In the genomic region with DNA sequence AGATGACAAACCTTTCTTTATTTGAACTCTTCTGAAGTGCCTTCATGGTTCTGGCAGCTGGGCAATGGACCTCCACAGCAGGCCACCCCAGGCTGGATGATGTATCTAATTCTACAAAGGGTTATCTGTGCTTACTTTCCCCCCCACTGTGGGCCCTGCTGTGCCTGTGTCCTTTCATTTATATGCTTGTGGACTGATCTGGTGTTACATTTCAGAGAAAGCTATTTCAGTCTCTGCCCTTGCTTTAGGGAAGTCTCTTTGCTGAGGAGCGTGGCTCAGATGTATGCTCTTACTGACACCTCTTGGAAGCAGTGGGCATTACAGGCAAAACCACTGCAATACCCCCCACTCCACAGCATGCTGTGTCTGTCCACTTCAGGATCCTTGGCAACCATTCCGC, we compare ENCODE assay signal across 9 mouse cellular contexts. TPM values are rescaled to one million over a fixed set of nuclear protein-coding genes. Genes with fewer than 3 reads are reported as not detected.
DNase-seq lines count a peak whose midpoint lies in the region; ATAC-seq and TF ChIP-seq lines count a peak whose summit lies in the region.
"Had no signal": no experiment of that assay in that cellular context is flagged by ENCODE, and none has a peak within 500 bp of the region (broad histone marks: within the 10 kb centered on the region; RNA-seq: fewer than 3 reads in every experiment).

No protein-coding gene starts in this region.

- no peaks in the 10 kb centered on the region for H3K27me3 ChIP-seq in forebrain, embryonic 10.5 days (ENCODE audit: poor library complexity, severe bottlenecking)
- no peaks in the 10 kb centered on the region for H3K27me3 ChIP-seq in forebrain, embryonic 15.5 days
- H3K27me3 ChIP-seq in CH12.LX (replicated peaks) = no peaks in the 10 kb centered on the region
- no peaks in the 10 kb centered on the region for H3K27me3 ChIP-seq in heart, embryonic 15.5 days

- TF ChIP-seq EP300 in CH12.LX (IDR thresholded peaks at IDR 0.05; ENCODE audit: low read length) = no peak

- in situ Hi-C loops in CH12.LX (cut with MboI; ENCODE audit: low pct_ligation_motif_present, low pct_unique_long_range_greater_than_20kb, low sequenced_read_pairs) = loop anchor here (25.0 kb wide), 1 partner anchor 658 kb away; a partner anchor contains a TSS

- H3K79me2 ChIP-seq in CH12.LX (replicated peaks; ENCODE audit: control insufficient read depth, extremely low read depth, insufficient read depth, poor library complexity, severe bottlenecking) = no peaks in the 10 kb centered on the region

- TF ChIP-seq RAD21 in CH12.LX (IDR thresholded peaks at IDR 0.05; ENCODE audit: low read depth, low read length) = peak; percentile 92

- TF ChIP-seq CTCF in CH12.LX (conservative IDR thresholded peaks at IDR 0.05 in 1 of 2, IDR thresholded peaks at IDR 0.05 in 1 of 2; ENCODE audit: low read depth in 2 of 2, low read length in 2 of 2) = peak; percentile 71 to 84

- H3K9ac ChIP-seq in forebrain, embryonic 15.5 days (replicated peaks) = no peak overlapping the region
- no peak overlapping the region for H3K9ac ChIP-seq in CH12.LX (ENCODE audit: insufficient read depth, low read depth)
- no peak overlapping the region for H3K9ac ChIP-seq in heart, embryonic 15.5 days

- intact Hi-C loops in left cerebral cortex, postnatal 4 days (cut with DNase I) = no loop called here

- dilution Hi-C loops in CH12.LX (cut with MboI; ENCODE audit: extremely low pct_ligation_motif_present, extremely low pct_unique_long_range_greater_than_20kb, low sequenced_read_pairs) = no loop called here

- no peak overlapping the region for H3K4me2 ChIP-seq in forebrain, embryonic 15.5 days (replicated peaks)
- no peak overlapping the region for H3K4me2 ChIP-seq in CH12.LX (ENCODE audit: insufficient read depth, low read depth, poor library complexity, severe bottlenecking)
- H3K4me2 ChIP-seq in heart, embryonic 15.5 days = no peak overlapping the region

- no peak for ATAC-seq in forebrain, embryonic 15.5 days (replicated peaks)
- 0 out of 2 replicates have a peak, but pooled peaks have one; percentile 60 for ATAC-seq in heart, embryonic 15.5 days (replicated peaks; ENCODE audit: insufficient number of reproducible peaks, insufficient read depth, low FRiP score, low read depth)
- ATAC-seq in monocyte, adult 5-6 weeks (replicated peaks; ENCODE audit: insufficient number of reproducible peaks, low FRiP score, low TSS enrichment, poor library complexity, severe bottlenecking) = peak; percentile 86

- DNase-seq in forebrain, embryonic 10.5 days (ENCODE audit: extremely low spot score, low spot score) = peak; percentile 19
- DNase-seq in CH12.LX (ENCODE audit: extremely low read depth) = peak; percentile 66
- peak; percentile 50 for DNase-seq in embryo, embryonic 11 days
- DNase-seq in left cerebral cortex, postnatal 4 days = peak; percentile 18
- DNase-seq in urinary bladder, adult 2 months (ENCODE audit: low spot score) = no peak

- 33% methylated on average over 2 of the region's 2 CpGs for WGBS in forebrain, embryonic 10.5 days
- 40% methylated on average over 2 of the region's 2 CpGs for WGBS in forebrain, embryonic 15.5 days
- 20% methylated on average over 2 of the region's 2 CpGs for WGBS in heart, embryonic 15.5 days

- no peaks in the 10 kb centered on the region for H3K36me3 ChIP-seq in forebrain, embryonic 10.5 days (replicated peaks)
- H3K36me3 ChIP-seq in forebrain, embryonic 15.5 days = no peaks in the 10 kb centered on the region
- no peaks in the 10 kb centered on the region for H3K36me3 ChIP-seq in CH12.LX (replicated peaks in 1 of 2; ENCODE audit: control insufficient read depth in 1 of 2, insufficient read depth in 1 of 2, low read length in 1 of 2)
- no peaks in the 10 kb centered on the region for H3K36me3 ChIP-seq in heart, embryonic 15.5 days

- H3K27ac ChIP-seq in forebrain, embryonic 10.5 days = no peak overlapping the region
- H3K27ac ChIP-seq in forebrain, embryonic 15.5 days (replicated peaks) = no peak overlapping the region
- H3K27ac ChIP-seq in CH12.LX (ENCODE audit: insufficient read depth, low read depth) = no peak overlapping the region
- H3K27ac ChIP-seq in heart, embryonic 15.5 days = peak overlapping the region; percentile 66
- H3K27ac ChIP-seq: macrophage had no signal

- no peaks in the 10 kb centered on the region for H3K4me1 ChIP-seq in forebrain, embryonic 10.5 days
- H3K4me1 ChIP-seq in forebrain, embryonic 15.5 days = peaks cover 7% of the 10 kb centered on the region
- H3K4me1 ChIP-seq in CH12.LX (ENCODE audit: control insufficient read depth in 1 of 2, insufficient read depth in 2 of 2) = peaks cover 0 to 8% of the 10 kb centered on the region in 2 experiments; a peak in 1 of 4 replicates
- no peaks in the 10 kb centered on the region for H3K4me1 ChIP-seq in heart, embryonic 15.5 days (replicated peaks)

- no peak overlapping the region for H3K4me3 ChIP-seq in forebrain, embryonic 10.5 days
- H3K4me3 ChIP-seq in forebrain, embryonic 15.5 days = no peak overlapping the region
- no peak overlapping the region for H3K4me3 ChIP-seq in CH12.LX (replicated peaks in 1 of 3; ENCODE audit: low read depth in 2 of 3, low read length in 2 of 3, poor library complexity in 1 of 3)
- H3K4me3 ChIP-seq in heart, embryonic 15.5 days = no peak overlapping the region

- TF ChIP-seq POLR2A in CH12.LX (IDR thresholded peaks at IDR 0.05; ENCODE audit: low read depth, low read length) = no peak

- H3K9me3 ChIP-seq in forebrain, embryonic 10.5 days = 0 out of 2 replicates have a peak, but pooled peaks cover 2% of the 10 kb centered on the region
- no peaks in the 10 kb centered on the region for H3K9me3 ChIP-seq in forebrain, embryonic 15.5 days
- peaks cover 2% of the 10 kb centered on the region for H3K9me3 ChIP-seq in CH12.LX (replicated peaks; ENCODE audit: low read length)
- no peaks in the 10 kb centered on the region for H3K9me3 ChIP-seq in heart, embryonic 15.5 days (replicated peaks)

TF ChIP-seq in CH12.LX, 34 proteins besides CTCF, POLR2A, EP300 and RAD21:
- TF ChIP-seq RCOR1 (conservative IDR thresholded peaks at IDR 0.05; ENCODE audit: low read depth, low read length) = no peak
- TF ChIP-seq E2F4 (IDR thresholded peaks at IDR 0.05; ENCODE audit: insufficient replicate concordance, low read depth, low read length) = no peak
- 0 out of 2 replicates have a peak, but pooled peaks have one; percentile 32 for TF ChIP-seq MYC (IDR thresholded peaks at IDR 0.05; ENCODE audit: low read depth, low read length)
- peak; percentile 24; the same call in 1 of the 2 replicates for TF ChIP-seq IRF4 (IDR thresholded peaks at IDR 0.05; ENCODE audit: low read depth, low read length)
- no peak for TF ChIP-seq SIN3A (IDR thresholded peaks at IDR 0.05; ENCODE audit: low read length)
- TF ChIP-seq MEF2A (IDR thresholded peaks at IDR 0.05; ENCODE audit: borderline replicate concordance, low read depth, low read length) = 0 out of 2 replicates have a peak, but pooled peaks have one; percentile 60
- peak; percentile 41 for TF ChIP-seq ZC3H11A (IDR thresholded peaks at IDR 0.05; ENCODE audit: low read depth, low read length)
- TF ChIP-seq SMC3 (IDR thresholded peaks at IDR 0.05; ENCODE audit: low read depth, low read length) = peak; percentile 75

RNA-seq across cellular contexts. Expression of a gene that starts 44.9 kb away (rescaled TPM):
- 354 and 371 TPM in 2 replicates for polyA plus RNA-seq in forebrain, embryonic 10.5 days (2016; fragmentation: Nextera tagmentation; extraction: Ambion mirVana)
- polyA plus RNA-seq in forebrain, embryonic 15.5 days (2015; fragmentation: Nextera tagmentation; extraction: Ambion mirVana) = 149 and 159 TPM in 2 replicates
- total RNA-seq in CH12.LX (2012; rRNA removed) = 55.8 and 76.9 TPM in 2 replicates
- total RNA-seq in CH12.LX (2014; rRNA removed) = 110 and 112 TPM in 2 replicates
- 67.1 and 76.4 TPM in 2 replicates for polyA plus RNA-seq in CH12.LX (2012; ENCODE audit: insufficient read length, low read depth)
- 160 and 165 TPM in 2 replicates for polyA plus RNA-seq in heart, embryonic 15.5 days (2015; fragmentation: Nextera tagmentation; extraction: Ambion mirVana)
- 100 to 1,000 TPM in 1 of 2 experiments, 10 to 100 TPM in 1; 87.8 to 103 TPM for total RNA-seq in left cerebral cortex, postnatal 4 days (2021)
- total RNA-seq in monocyte, adult 5-6 weeks (2017) = 44.2 to 65.5 TPM (median 46.9 TPM) in 3 replicates
- polyA plus RNA-seq in urinary bladder, adult 2 months (2012; rRNA removed) = 61.6 and 65.9 TPM in 2 replicates

RNA-seq across cellular contexts. Expression of a gene that starts 45.1 kb away (rescaled TPM):
- polyA plus RNA-seq in forebrain, embryonic 10.5 days (2016; fragmentation: Nextera tagmentation; extraction: Ambion mirVana) = 23.6 and 26.4 TPM in 2 replicates
- polyA plus RNA-seq in forebrain, embryonic 15.5 days (2015; fragmentation: Nextera tagmentation; extraction: Ambion mirVana) = 21.7 and 22.6 TPM in 2 replicates
- 4.6 and 4.9 TPM in 2 replicates for total RNA-seq in CH12.LX (2012; rRNA removed)
- total RNA-seq in CH12.LX (2014; rRNA removed) = 5.4 and 5.7 TPM in 2 replicates
- polyA plus RNA-seq in CH12.LX (2012; ENCODE audit: insufficient read length, low read depth) = 5.6 and 6.0 TPM in 2 replicates
- 15.7 and 63.4 TPM in 2 replicates for polyA plus RNA-seq in heart, embryonic 15.5 days (2015; fragmentation: Nextera tagmentation; extraction: Ambion mirVana)
- total RNA-seq in left cerebral cortex, postnatal 4 days (2021) = 10 to 100 TPM; 22.2 to 27.5 TPM
- 9.8 to 27.9 TPM (median 17.7 TPM) in 3 replicates for total RNA-seq in monocyte, adult 5-6 weeks (2017)
- polyA plus RNA-seq in urinary bladder, adult 2 months (2012; rRNA removed) = 6.6 and 8.2 TPM in 2 replicates
